Mouse (Mus musculus) liver, embryonic 11.5 days (tissue): ENCODE results near the gene Gm5136. TPM values are rescaled to one million over a fixed set of nuclear protein-coding genes. Genes with fewer than 3 reads are reported as not detected.

Experiments
- ATAC-seq: fragments of 200-750 bp; cut with Nextera tagmentation; replicated peaks from 2 replicates; pipeline ENCODE4 v1.8.0; 2017; ENCODE audit warnings: moderate number of reproducible peaks, mild to moderate bottlenecking, moderate TSS enrichment, moderate library complexity; ENCODE audit not compliant: low FRiP score
- DNase-seq: peaks from one replicate; pipeline ENCODE4 v3.0.0-alpha.2; 2017; ENCODE audit warnings: low spot score
- H3K27ac ChIP-seq: fragments of 300-500 bp; sonication (generic); 2 replicates; pipeline ENCODE4 v1.5.1; 2014; ENCODE audit warnings: mild to moderate bottlenecking, low read depth, low read length, control low read depth
- H3K27me3 ChIP-seq: fragments of 300-500 bp; sonication (generic); replicated peaks from 2 replicates; pipeline ENCODE4 v1.6.1; 2014; ENCODE audit warnings: low read length, mixed read lengths; ENCODE audit not compliant: control insufficient read depth, insufficient read depth
- H3K36me3 ChIP-seq: fragments of 300-500 bp; sonication (generic); 2 replicates; pipeline ENCODE4 v1.6.1; 2014; ENCODE audit warnings: mild to moderate bottlenecking, low read length, moderate library complexity, mixed read lengths; ENCODE audit not compliant: control insufficient read depth, insufficient read depth
- H3K4me1 ChIP-seq: fragments of 300-500 bp; sonication (generic); replicated peaks from 2 replicates; pipeline ENCODE4 v1.6.1; 2014; ENCODE audit warnings: low read length, mixed read lengths; ENCODE audit not compliant: control insufficient read depth, insufficient read depth
- H3K4me2 ChIP-seq: fragments of 300-500 bp; sonication (generic); 2 replicates; pipeline ENCODE4 v1.6.1; 2014; ENCODE audit warnings: mild to moderate bottlenecking, control low read depth, moderate library complexity
- H3K4me3 ChIP-seq: fragments of 300-500 bp; sonication (generic); 2 replicates; pipeline ENCODE4 v1.5.1; 2014; ENCODE audit warnings: low read depth, low read length, control low read depth
- H3K9ac ChIP-seq: fragments of 300-500 bp; sonication (generic); 2 replicates; pipeline ENCODE4 v1.6.1; 2014; ENCODE audit warnings: low read depth, low read length, control low read depth
- H3K9me3 ChIP-seq: fragments of 300-500 bp; sonication (generic); 2 replicates; pipeline ENCODE4 v1.6.1; 2016; ENCODE audit warnings: low read length, inconsistent platforms, mixed read lengths; ENCODE audit not compliant: control insufficient read depth
- WGBS: fragments of 180-500 bp; shearing (Covaris S2); extraction: QIAGEN DNeasy Blood & Tissue Kit; methylation state at CpG from one replicate; pipeline ENCODE4 v1.1.7; 2014; 5-methylcytosine and 5-hydroxymethylcytosine counted together
- polyA plus RNA-seq: library from polyadenylated mRNA; unstranded; fragments of >200 nt; fragmentation: Nextera tagmentation; extraction: Ambion mirVana; gene quantifications from 2 replicates; pipeline ENCODE4 v1.2.1, GENCODE M21; 2014

The Gm5136 gene
- polyA plus RNA-seq, 1 experiment from 2014 or later = not detected

- Histone ChIP-seq H3K4me2 (no peak overlapping the region), H3K4me1 (no peaks in the 10 kb centered on the region), H3K4me3 (no peak overlapping the region), H3K9ac (no peak overlapping the region), H3K36me3 (no peaks in the 10 kb centered on the region), H3K27ac (no peak overlapping the region), H3K27me3 (no peaks in the 10 kb centered on the region), H3K9me3 (no peaks in the 10 kb centered on the region)
- ATAC-seq (no peak), DNase-seq (no peak)
- 72% methylated on average over 4 of the region's 4 CpGs for WGBS
These were observed 43.1 kb downstream of the Gm5136 start for GRCm38 (mm10) chr10:108656898-108657297.

- 88% methylated on average over 11 of the region's 11 CpGs for WGBS
- H3K9ac ChIP-seq = no peak overlapping the region
- no peaks in the 10 kb centered on the region for H3K9me3 ChIP-seq
- H3K4me2 ChIP-seq = no peak overlapping the region
- H3K4me1 ChIP-seq = no peaks in the 10 kb centered on the region
- H3K36me3 ChIP-seq = no peaks in the 10 kb centered on the region
- no peak for ATAC-seq
- no peak for DNase-seq
- no peak overlapping the region for H3K4me3 ChIP-seq
- H3K27me3 ChIP-seq = no peaks in the 10 kb centered on the region
- H3K27ac ChIP-seq = no peak overlapping the region
These were observed 44.9 kb downstream of the Gm5136 start for GRCm38 (mm10) chr10:108655074-108655473.

GRCm38 (mm10) chr10:108652831-108653230 is 47.1 kb downstream of the Gm5136 start:
- H3K27me3 ChIP-seq = no peaks in the 10 kb centered on the region
- no peaks in the 10 kb centered on the region for H3K36me3 ChIP-seq
- WGBS = 62% methylated on average over 8 of the region's 8 CpGs
- no peak overlapping the region for H3K9ac ChIP-seq
- H3K9me3 ChIP-seq = no peaks in the 10 kb centered on the region
- no peak overlapping the region for H3K4me2 ChIP-seq
- no peaks in the 10 kb centered on the region for H3K4me1 ChIP-seq
- no peak overlapping the region for H3K27ac ChIP-seq
- no peak for ATAC-seq
- DNase-seq = no peak
- H3K4me3 ChIP-seq = no peak overlapping the region

GRCm38 (mm10) chr10:108652066-108652465 is 47.9 kb downstream of the Gm5136 start:
- 46% methylated on average over 8 of the region's 8 CpGs for WGBS
- no peaks in the 10 kb centered on the region for H3K4me1 ChIP-seq
- H3K27ac ChIP-seq = no peak overlapping the region
- no peaks in the 10 kb centered on the region for H3K9me3 ChIP-seq
- H3K27me3 ChIP-seq = no peaks in the 10 kb centered on the region
- H3K36me3 ChIP-seq = no peaks in the 10 kb centered on the region
- H3K4me3 ChIP-seq = no peak overlapping the region
- no peak overlapping the region for H3K9ac ChIP-seq
- no peak for ATAC-seq
- DNase-seq = no peak
- no peak overlapping the region for H3K4me2 ChIP-seq

- Histone ChIP-seq H3K27ac (no peak overlapping the region), H3K27me3 (no peaks in the 10 kb centered on the region)
These were observed 50.8 kb downstream of the Gm5136 start for GRCm38 (mm10) chr10:108649174-108649573.

More at GRCm38 (mm10) chr10:108649174-108649573, 50.8 kb downstream of the Gm5136 start:
- no peak overlapping the region for H3K4me2 ChIP-seq
- H3K9me3 ChIP-seq = no peaks in the 10 kb centered on the region
- 72% methylated on average over 7 of the region's 7 CpGs for WGBS
- H3K9ac ChIP-seq = no peak overlapping the region
- H3K36me3 ChIP-seq = no peaks in the 10 kb centered on the region
- no peak for ATAC-seq
- H3K4me1 ChIP-seq = no peaks in the 10 kb centered on the region
- no peak overlapping the region for H3K4me3 ChIP-seq
- DNase-seq = no peak
